In genomic region chr2:167363272-167364045, GRCm38 (mm10) we compare ENCODE assay signal across 1 mouse cellular context.
TF ChIP-seq lines count a peak whose summit lies in the region.

No protein-coding gene starts in this region.

TF ChIP-seq in CH12.LX, 34 proteins besides CTCF, POLR2A, EP300 and RAD21 (continued from another document):
- peak; percentile 64 for TF ChIP-seq IRF4 (IDR thresholded peaks at IDR 0.05; ENCODE audit: low read depth, low read length)
- peak; percentile 51; the same call in 1 of the 2 replicates for TF ChIP-seq MEF2A (IDR thresholded peaks at IDR 0.05; ENCODE audit: borderline replicate concordance, low read depth, low read length)
- peak; percentile 67 for TF ChIP-seq TCF12 (IDR thresholded peaks at IDR 0.05; ENCODE audit: low read depth, low read length)
- 0 out of 2 replicates have a peak, but pooled peaks have one; percentile 8 for TF ChIP-seq JUND (conservative IDR thresholded peaks at IDR 0.05; ENCODE audit: low read depth, low read length)
- TF ChIP-seq BHLHE40 (IDR thresholded peaks at IDR 0.05; ENCODE audit: low read depth, low read length), result peak; percentile 80
- TF ChIP-seq SIN3A (IDR thresholded peaks at IDR 0.05; ENCODE audit: low read length), result 0 out of 2 replicates have a peak, but pooled peaks have one; percentile 32
- TF ChIP-seq CHD1 (IDR thresholded peaks at IDR 0.05; ENCODE audit: low read depth, low read length), result no peak
